Mouse (Mus musculus): Measurements from ENCODE around the gene Saa1.
A peak's percentile ranks its signal among the peaks of the same experiment; 100 is the strongest.

GRCm38 (mm10) chr7:46770706-46771105 is 27.9 kb upstream of the Saa1 start:
- TF ChIP-seq POLR2A (IDR thresholded peaks at IDR 0.05; ENCODE audit: control insufficient read depth, low read depth, low read length), result no peak
- TF ChIP-seq CTCF (IDR thresholded peaks at IDR 0.05; ENCODE audit: control insufficient read depth, insufficient read depth, insufficient replicate concordance, low read depth, low read length), result peak; percentile 88; the same call in 1 of the 2 replicates
